Mouse (Mus musculus): ENCODE results near the gene Btbd16. TPM values are rescaled to one million over a fixed set of nuclear protein-coding genes. Genes with fewer than 3 reads are reported as not detected.

Gene Btbd16
- total RNA-seq, 2 experiments from 2014 or later = 0.11 to 0.36 TPM

DNA sequence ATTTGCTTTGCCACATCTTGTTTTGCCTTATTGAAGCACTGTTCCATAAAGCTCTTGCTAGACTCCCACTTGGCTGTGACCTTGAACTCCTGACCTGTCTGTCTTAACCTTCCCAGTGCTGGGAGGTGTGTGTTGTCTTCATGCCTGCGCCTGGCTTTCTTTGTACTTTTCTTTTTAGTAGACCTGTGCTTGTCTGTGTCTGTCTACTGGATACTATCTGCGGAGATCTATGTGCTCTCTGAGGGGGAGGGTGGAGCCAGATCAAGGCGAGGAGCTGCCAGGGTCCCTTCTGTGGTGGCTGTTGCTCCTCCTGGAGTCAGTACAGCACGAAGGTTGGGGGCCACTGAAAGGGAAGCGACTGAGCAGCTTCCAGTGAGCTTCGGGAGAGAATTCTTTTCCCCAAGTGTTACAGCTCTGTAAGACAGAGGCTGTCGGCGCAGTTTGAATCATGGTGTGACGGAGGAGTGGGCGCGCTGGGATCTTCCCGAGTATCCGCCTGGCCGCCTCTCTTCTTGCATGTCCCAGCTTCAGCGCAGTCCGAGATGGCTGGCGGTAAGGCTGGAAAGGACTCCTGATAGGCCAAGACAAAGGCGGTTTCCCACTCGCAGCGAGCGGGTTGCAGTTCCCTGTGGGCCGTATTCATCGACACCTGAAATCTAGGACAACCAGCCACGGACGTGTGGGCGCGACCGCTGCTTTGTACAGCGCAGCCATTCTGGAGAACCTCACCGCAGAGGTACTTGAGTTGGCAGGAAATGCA lies 7.3 kb upstream of the Btbd16 start:
- DNase-seq (ENCODE audit: low spot score in 2 of 2) = no peak

- no peak for DNase-seq (ENCODE audit: low spot score in 2 of 2)
Observed at GRCm38 (mm10) chr7:130768151-130768550, 5.7 kb upstream of the Btbd16 start.

DNA sequence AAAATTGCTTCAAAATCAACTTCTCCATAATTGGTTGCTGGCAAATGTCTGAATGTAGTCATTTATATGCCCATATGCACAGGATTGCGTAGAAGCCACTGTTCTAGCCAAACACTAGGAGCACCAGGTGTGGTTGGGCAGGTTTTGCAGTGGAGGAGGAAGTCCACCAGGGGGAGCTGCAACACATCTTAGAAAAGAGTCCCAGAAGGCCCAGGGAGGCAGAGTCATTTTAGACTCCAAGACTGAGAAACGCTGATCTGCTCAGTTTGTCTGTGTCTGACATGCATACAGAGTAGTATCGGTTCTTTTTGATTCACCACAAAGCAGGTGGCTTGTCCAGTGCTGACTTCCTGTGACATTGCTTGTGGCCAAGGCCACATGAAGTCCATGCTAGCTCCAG lies 3.2 kb upstream of the Btbd16 start:
- DNase-seq (ENCODE audit: low spot score in 2 of 2) = peak; percentile 37 to 59

DNA sequence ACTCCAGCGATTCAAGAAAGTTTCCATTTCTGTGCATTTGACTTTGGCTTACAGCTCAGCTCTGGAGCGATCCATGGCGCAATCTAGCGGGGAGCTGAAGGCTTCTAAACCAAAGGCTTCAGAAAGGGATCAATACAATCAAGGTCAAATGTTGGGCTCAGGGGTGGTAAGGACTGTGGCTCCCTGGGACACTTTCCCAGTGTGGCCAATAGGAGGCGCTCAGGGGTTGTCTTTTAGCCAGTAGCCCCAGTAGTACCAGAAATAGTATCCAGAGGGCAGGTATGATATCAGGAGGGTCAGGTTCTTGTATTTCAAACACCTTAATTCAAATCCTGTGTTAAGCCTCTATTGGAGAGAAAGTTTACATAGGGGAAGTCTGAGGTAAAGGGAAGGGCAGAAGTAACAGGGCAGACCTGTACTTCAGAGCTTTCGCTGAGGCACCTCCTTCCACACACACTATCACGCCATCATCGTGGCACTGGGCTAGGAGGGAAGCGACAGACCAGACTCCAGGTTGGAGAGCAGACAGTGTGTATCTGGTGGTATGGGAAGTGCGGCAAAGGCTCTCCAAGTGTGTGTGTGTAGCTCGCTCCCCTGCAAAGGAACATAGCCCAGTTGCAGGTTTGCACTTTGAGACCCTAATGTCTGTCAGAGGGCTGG lies 568 bp upstream of the Btbd16 start:
- no peak for DNase-seq (ENCODE audit: low spot score in 2 of 2)

GRCm38 (mm10) chr7:130780866-130781419 lies 7.1 kb downstream of the Btbd16 start:
- DNase-seq (ENCODE audit: low spot score in 2 of 2) = no peak

GRCm38 (mm10) chr7:130782501-130783050 lies 8.7 kb downstream of the Btbd16 start:
- no peak for DNase-seq (ENCODE audit: low spot score in 2 of 2)

- no peak for DNase-seq (ENCODE audit: low spot score in 2 of 2)
Observed at GRCm38 (mm10) chr7:130785923-130786575, 12.2 kb downstream of the Btbd16 start.

GRCm38 (mm10) chr7:130786708-130787107 lies 12.8 kb downstream of the Btbd16 start:
- DNase-seq (ENCODE audit: low spot score in 2 of 2) = no peak

GRCm38 (mm10) chr7:130787537-130787936 lies 13.7 kb downstream of the Btbd16 start:
- no peak for DNase-seq (ENCODE audit: low spot score in 2 of 2)

- DNase-seq (ENCODE audit: low spot score in 2 of 2) = no peak
Observed at GRCm38 (mm10) chr7:130788950-130789349, 15.1 kb downstream of the Btbd16 start.

GRCm38 (mm10) chr7:130789456-130789855 lies 15.6 kb downstream of the Btbd16 start:
- no peak for DNase-seq (ENCODE audit: low spot score in 2 of 2)

- DNase-seq (ENCODE audit: low spot score in 2 of 2) = no peak
Observed at GRCm38 (mm10) chr7:130793671-130794070, 19.8 kb downstream of the Btbd16 start.

DNA sequence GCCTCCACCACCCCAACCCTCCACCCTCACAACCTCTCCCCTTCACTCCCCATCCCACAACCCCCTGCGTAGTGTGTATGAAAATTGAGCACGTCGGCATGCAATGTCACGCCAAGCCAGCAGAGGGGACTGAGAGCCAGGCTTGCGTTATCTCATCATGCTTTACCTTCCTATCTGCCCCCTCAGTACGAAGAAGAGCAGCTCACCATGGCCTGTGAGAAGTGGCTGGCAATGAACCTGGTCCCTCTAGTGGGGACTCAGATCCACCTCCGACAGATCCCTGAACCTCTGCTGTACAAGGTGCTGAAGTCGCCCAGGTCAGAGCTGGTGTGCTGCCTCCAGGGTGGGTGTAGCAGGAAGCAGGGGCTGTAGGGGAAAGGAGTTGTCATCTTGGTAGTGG lies 22.9 kb downstream of the Btbd16 start:
- no peak for DNase-seq (ENCODE audit: low spot score in 2 of 2)

DNA sequence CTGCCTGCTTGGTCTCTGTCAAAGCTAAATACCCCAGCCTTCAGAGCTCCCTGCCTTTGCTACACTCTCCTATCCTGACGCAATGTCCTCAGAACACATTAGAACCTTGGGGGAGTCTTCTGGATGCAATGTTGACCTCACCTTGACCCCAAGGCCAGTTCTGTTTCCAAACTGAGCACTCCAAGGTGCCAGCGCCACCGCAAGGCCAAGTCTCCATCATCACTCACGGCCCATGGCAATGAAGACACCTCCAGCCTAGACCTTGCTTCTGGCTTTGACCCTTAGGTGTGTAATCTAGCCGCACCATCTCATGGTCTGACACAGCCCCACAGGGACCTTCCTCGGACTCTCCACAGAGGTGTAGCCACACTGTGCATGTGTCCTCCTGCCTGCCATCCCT lies 23.7 kb downstream of the Btbd16 start:
- DNase-seq (ENCODE audit: low spot score in 2 of 2) = no peak

- no peak for DNase-seq (ENCODE audit: low spot score in 2 of 2)
Observed at GRCm38 (mm10) chr7:130799418-130799817, 25.5 kb downstream of the Btbd16 start.

DNA sequence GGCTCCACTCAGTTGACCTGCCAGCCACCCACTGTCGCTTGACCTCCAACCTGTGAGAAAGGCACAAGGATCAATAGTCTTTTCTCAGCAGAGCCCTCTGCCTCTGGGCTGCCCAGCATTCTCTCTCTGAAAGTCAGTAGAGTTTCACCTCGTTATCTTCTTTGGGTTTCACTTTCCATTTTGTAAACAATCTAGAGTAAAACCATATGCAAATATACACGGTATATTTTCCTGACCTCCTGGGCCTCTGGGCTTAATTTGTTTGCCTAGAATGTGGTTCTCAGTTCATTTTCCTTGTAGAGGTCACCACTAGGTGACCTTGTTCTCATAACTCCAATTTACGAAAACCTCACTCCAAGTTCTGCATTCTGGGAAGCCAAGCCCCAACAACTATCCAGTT lies 26.8 kb downstream of the Btbd16 start:
- no peak for DNase-seq (ENCODE audit: low spot score in 2 of 2)

- no peak for DNase-seq (ENCODE audit: low spot score in 2 of 2)
Observed at GRCm38 (mm10) chr7:130801811-130802210, 27.9 kb downstream of the Btbd16 start.

- no peak for DNase-seq (ENCODE audit: low spot score in 2 of 2)
Observed at GRCm38 (mm10) chr7:130803251-130803825, 29.5 kb downstream of the Btbd16 start.

DNA sequence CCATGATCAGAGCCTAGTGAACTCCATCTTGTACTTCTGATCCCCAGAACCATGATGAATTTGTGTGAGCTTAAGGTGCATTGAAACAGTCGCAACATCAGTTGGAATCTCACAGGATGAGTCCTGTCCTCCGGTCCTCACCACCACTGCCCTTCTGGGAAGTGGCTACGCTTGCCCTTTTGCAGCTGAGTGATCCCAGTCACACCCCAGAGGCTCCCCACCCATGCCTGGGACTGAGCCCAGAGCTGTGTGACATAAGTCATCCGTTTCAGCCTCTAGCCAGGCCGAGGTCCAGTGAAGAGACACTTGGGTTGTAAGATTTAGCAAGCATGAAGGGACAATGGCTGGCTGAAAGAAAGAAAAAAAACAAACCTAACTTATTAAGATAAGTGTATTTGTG lies 31.1 kb downstream of the Btbd16 start:
- DNase-seq (ENCODE audit: low spot score in 2 of 2) = no peak

- DNase-seq (ENCODE audit: low spot score in 2 of 2) = no peak
Observed at GRCm38 (mm10) chr7:130807749-130808148, 33.9 kb downstream of the Btbd16 start.

- no peak for DNase-seq (ENCODE audit: low spot score in 2 of 2)
Observed at GRCm38 (mm10) chr7:130808694-130809093, 34.8 kb downstream of the Btbd16 start.

All from adrenal gland, postnatal 4 days (tissue).